Mouse (Mus musculus) G1E (cell line): ENCODE data around the gene Clmn.

Source experiments
- CTCF ChIP-seq: IDR thresholded peaks from 2 replicates; pipeline ENCODE4 v1.5.1; 2012; ENCODE audit warnings: low read depth, low read length, inconsistent platforms, mixed read lengths
- GATA1 ChIP-seq: IDR thresholded peaks from 2 replicates; pipeline ENCODE4 v1.6.1; 2012; ENCODE audit warnings: borderline replicate concordance, low read length, inconsistent platforms, mixed read lengths
- GATA2 ChIP-seq: IDR thresholded peaks from 2 replicates; pipeline ENCODE4 v1.6.1; 2012; ENCODE audit warnings: low read depth, low read length, inconsistent platforms, borderline replicate concordance
- POLR2AphosphoS5 ChIP-seq: IDR thresholded peaks from 2 replicates; pipeline ENCODE4 v1.6.1; 2012; ENCODE audit warnings: low read depth, low read length, inconsistent platforms; ENCODE audit not compliant: insufficient replicate concordance
- TAL1 ChIP-seq: conservative IDR thresholded peaks from 2 replicates; pipeline ENCODE4 v1.6.1; 2012; ENCODE audit warnings: low read depth, low read length, inconsistent platforms, mixed read lengths

GRCm38 (mm10) chr12:104715453-104715852, 149.4 kb downstream of the Clmn start:
- TF ChIP-seq CTCF (no peak), TAL1 (no peak), GATA2 (no peak), GATA1 (no peak), POLR2AphosphoS5 (no peak)
